Mouse (Mus musculus) embryonic facial prominence, embryonic 14.5 days (tissue): ENCODE data around the gene Gm44579. TPM values are rescaled to one million over a fixed set of nuclear protein-coding genes. Genes with fewer than 3 reads are reported as not detected.

Source experiments
- ATAC-seq: fragments of 200-750 bp; cut with Nextera tagmentation; 2 replicates; pipeline ENCODE4 v1.8.0; 2017; ENCODE audit warnings: low read depth, moderate number of reproducible peaks, moderate TSS enrichment
- DNase-seq: peaks from one replicate; pipeline ENCODE4 v3.0.0-alpha.2; 2015; ENCODE audit warnings: low spot score
- H3K27ac ChIP-seq: fragments of 300-500 bp; sonication (generic); replicated peaks from 2 replicates; pipeline ENCODE4 v1.5.1; 2014; ENCODE audit warnings: low read depth, mild to moderate bottlenecking, low read length, moderate library complexity
- H3K27me3 ChIP-seq: fragments of 300-500 bp; sonication (generic); replicated peaks from 2 replicates; pipeline ENCODE4 v1.6.1; 2014; ENCODE audit warnings: low read length; ENCODE audit not compliant: control insufficient read depth, insufficient read depth
- H3K36me3 ChIP-seq: fragments of 300-500 bp; sonication (generic); 2 replicates; pipeline ENCODE4 v1.6.1; 2014; ENCODE audit warnings: low read length, mixed read lengths; ENCODE audit not compliant: control insufficient read depth, insufficient read depth
- H3K4me1 ChIP-seq: fragments of 300-500 bp; sonication (generic); 2 replicates; pipeline ENCODE4 v1.6.1; 2014; ENCODE audit warnings: antibody characterized with exemption, low read length; ENCODE audit not compliant: control insufficient read depth, insufficient read depth
- H3K4me2 ChIP-seq: fragments of 300-500 bp; sonication (generic); 2 replicates; pipeline ENCODE4 v1.6.1; 2014; ENCODE audit warnings: low read depth, mild to moderate bottlenecking, low read length, moderate library complexity, mixed read lengths
- H3K4me3 ChIP-seq: fragments of 300-500 bp; sonication (generic); 2 replicates; pipeline ENCODE4 v1.5.1; 2014; ENCODE audit warnings: low read depth, mild to moderate bottlenecking, low read length
- H3K9ac ChIP-seq: fragments of 300-500 bp; sonication (generic); 2 replicates; pipeline ENCODE4 v1.6.1; 2014; ENCODE audit warnings: low read depth, mild to moderate bottlenecking, low read length, moderate library complexity, mixed read lengths
- H3K9me3 ChIP-seq: fragments of 300-500 bp; sonication (generic); 2 replicates; pipeline ENCODE4 v1.6.1; 2016; ENCODE audit warnings: low read length; ENCODE audit not compliant: control insufficient read depth
- WGBS: fragments of 180-500 bp; shearing (Covaris S2); extraction: QIAGEN DNeasy Blood & Tissue Kit; methylation state at CpG from one replicate; pipeline ENCODE4 v1.1.7; 2014; 5-methylcytosine and 5-hydroxymethylcytosine counted together
- polyA plus RNA-seq: library from polyadenylated mRNA; unstranded; fragments of >200 nt; fragmentation: Nextera tagmentation; extraction: Ambion mirVana; gene quantifications from 2 replicates; pipeline ENCODE4 v1.2.1, GENCODE M21; 2014

Gene Gm44579
- polyA plus RNA-seq, 1 experiment from 2014 or later, result not detected

DNA sequence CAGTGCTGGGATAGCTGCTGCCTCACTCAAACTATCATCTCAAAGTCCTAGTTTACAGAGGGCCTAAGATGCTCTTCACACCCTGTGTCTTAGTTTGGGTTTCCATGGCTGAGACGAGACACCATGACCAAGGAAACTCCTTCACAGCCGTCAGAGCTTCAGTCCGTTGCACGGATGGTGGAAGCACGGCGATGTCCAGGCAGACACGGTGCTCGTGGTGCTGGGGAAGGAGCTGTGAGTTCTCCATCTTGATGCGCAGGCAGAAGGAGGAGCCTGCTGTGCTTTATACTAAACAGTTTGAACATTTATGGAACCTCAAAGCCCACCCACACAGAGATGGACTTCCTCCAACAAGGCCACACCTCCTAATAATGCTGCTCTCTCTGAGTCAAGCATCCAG lies 83.9 kb downstream of the Gm44579 start:
- H3K4me3 ChIP-seq, result no peak overlapping the region
- no peaks in the 10 kb centered on the region for H3K9me3 ChIP-seq
- no peaks in the 10 kb centered on the region for H3K4me1 ChIP-seq
- ATAC-seq (no peak), DNase-seq (no peak)
- H3K4me2 ChIP-seq, result no peak overlapping the region
- H3K27ac ChIP-seq, result no peak overlapping the region
- no peaks in the 10 kb centered on the region for H3K27me3 ChIP-seq
- no peak overlapping the region for H3K9ac ChIP-seq
- peaks cover 81% of the 10 kb centered on the region for H3K36me3 ChIP-seq
- 90% methylated on average over 9 of the region's 9 CpGs for WGBS

Other genes starting within 250 kb of the Gm44579 start
- gene Col2a1, start 216.3 kb downstream of the Gm44579 start, polyA plus RNA-seq, result 372 and 595 TPM in 2 replicates
- gene Pfkm, start 128.4 kb downstream of the Gm44579 start, polyA plus RNA-seq, result 62.2 and 69.6 TPM in 2 replicates
- gene Senp1, start 127.2 kb downstream of the Gm44579 start, polyA plus RNA-seq, result 27.2 and 29.4 TPM in 2 replicates
- gene Asb8, start 55.4 kb downstream of the Gm44579 start, polyA plus RNA-seq, result 58.4 and 62.5 TPM in 2 replicates
- 2.0 and 2.5 TPM in 2 replicates for gene Ccdc184, start 53.8 kb downstream of the Gm44579 start, polyA plus RNA-seq
- gene Olfr288, start 25.4 kb downstream of the Gm44579 start, polyA plus RNA-seq, result not detected in 2 replicates
- gene Olfr287, start 79 bp upstream of the Gm44579 start, polyA plus RNA-seq, result not detected in 2 replicates
- not detected in 2 replicates for gene Olfr286, start 13.5 kb upstream of the Gm44579 start, polyA plus RNA-seq
- not detected in 2 replicates for gene H1fnt, start 36.3 kb upstream of the Gm44579 start, polyA plus RNA-seq
- 1.0 TPM in 2 replicates for gene Zfp641, start 75.2 kb upstream of the Gm44579 start, polyA plus RNA-seq
- 0.03 and 0.04 TPM in 2 replicates for gene Olfr285, start 96.4 kb upstream of the Gm44579 start, polyA plus RNA-seq
- 0.43 TPM in 1 of 2 replicates, not detected in the other for gene Olfr284, start 120.0 kb upstream of the Gm44579 start, polyA plus RNA-seq
- gene Olfr283, start 160.0 kb upstream of the Gm44579 start, polyA plus RNA-seq, result not detected in 2 replicates
- 0.17 TPM in 1 of 2 replicates, not detected in the other for gene Olfr282, start 210.2 kb upstream of the Gm44579 start, polyA plus RNA-seq
- gene Olfr281, start 231.6 kb upstream of the Gm44579 start, polyA plus RNA-seq, result 0.22 and 0.50 TPM in 2 replicates
- not detected in 2 replicates for gene OR5BS1P, start 248.9 kb upstream of the Gm44579 start, polyA plus RNA-seq